Mouse (Mus musculus) MEL (cell line): ENCODE measurements around the gene Ikzf3. TPM values are rescaled to one million over a fixed set of nuclear protein-coding genes. Genes with fewer than 3 reads are reported as not detected.

Experiments used
- DNase-seq: peaks from one replicate; pipeline ENCODE4 v3.0.0; 2011; ENCODE audit warnings: low read depth, low spot score
- H3K27ac ChIP-seq: 2 replicates; pipeline ENCODE4 v1.5.1; 2012; ENCODE audit warnings: low read depth, mild to moderate bottlenecking, control low read depth, low read length, moderate library complexity; ENCODE audit not compliant: control insufficient read depth
- H3K27me3 ChIP-seq, 2 experiments: fragments of 150-350 bp in 1 of 2; sonication (generic) in 1 of 2; 2 replicates each; pipeline ENCODE4 v1.6.1; 2012; ENCODE audit warnings: low read length in 2 of 2, mild to moderate bottlenecking in 2 of 2, improper control_type of control experiment in 1 of 2, moderate library complexity in 1 of 2; ENCODE audit not compliant: insufficient read depth in 2 of 2, control insufficient read depth in 1 of 2
- H3K36me3 ChIP-seq, 2 experiments: 2 replicates each; pipeline ENCODE4 v1.6.1; 2012 to 2014; ENCODE audit warnings: low read length in 2 of 2, improper control_type of control experiment in 1 of 2, inconsistent platforms in 1 of 2, mild to moderate bottlenecking in 1 of 2; ENCODE audit not compliant: insufficient read depth in 2 of 2, control insufficient read depth in 1 of 2
- H3K4me1 ChIP-seq, 2 experiments: fragments of 150-350 bp in 1 of 2; sonication (generic) in 1 of 2; 2 replicates each; pipeline ENCODE4 v1.6.1; 2012; ENCODE audit warnings: low read length in 2 of 2, improper control_type of control experiment in 1 of 2, mild to moderate bottlenecking in 1 of 2; ENCODE audit not compliant: insufficient read depth in 2 of 2, control insufficient read depth in 1 of 2
- H3K4me3 ChIP-seq, 2 experiments: fragments of 150-350 bp in 1 of 2; sonication (generic) in 1 of 2; 2 replicates each; pipeline ENCODE4 v1.5.1; 2012; ENCODE audit warnings: low read depth in 2 of 2, low read length in 2 of 2, mild to moderate bottlenecking in 2 of 2, moderate library complexity in 2 of 2, control low read depth in 1 of 2, improper control_type of control experiment in 1 of 2; ENCODE audit not compliant: control insufficient read depth in 1 of 2, insufficient read depth in 1 of 2
- H3K79me2 ChIP-seq: 2 replicates; pipeline ENCODE4 v1.6.1; 2012; ENCODE audit warnings: mild to moderate bottlenecking, low read length, moderate library complexity; ENCODE audit not compliant: control insufficient read depth, poor library complexity, insufficient read depth
- H3K9ac ChIP-seq: 2 replicates; pipeline ENCODE4 v1.6.1; 2012; ENCODE audit warnings: low read depth, mild to moderate bottlenecking, control low read depth, low read length, moderate library complexity; ENCODE audit not compliant: control insufficient read depth, poor library complexity, severe bottlenecking
- H3K9me3 ChIP-seq: fragments of 150-350 bp; sonication (generic); replicated peaks from 2 replicates; pipeline ENCODE4 v1.6.1; 2012; ENCODE audit warnings: mild to moderate bottlenecking, low read length, improper control_type of control experiment, moderate library complexity; ENCODE audit not compliant: insufficient read depth
- BHLHE40 ChIP-seq: IDR thresholded peaks from 2 replicates; pipeline ENCODE4 v1.6.1; 2012; ENCODE audit warnings: low read depth, mild to moderate bottlenecking, inconsistent platforms, low read length, improper control_type of control experiment, borderline replicate concordance
- CHD1 ChIP-seq: IDR thresholded peaks from 2 replicates; pipeline ENCODE4 v1.6.1; 2012; ENCODE audit warnings: low read depth, mild to moderate bottlenecking, inconsistent platforms, low read length, improper control_type of control experiment
- CHD2 ChIP-seq: IDR thresholded peaks from 2 replicates; pipeline ENCODE4 v1.6.1; 2011; ENCODE audit warnings: low read length, improper control_type of control experiment
- ELF1 ChIP-seq: IDR thresholded peaks from 2 replicates; pipeline ENCODE4 v1.6.1; 2014; ENCODE audit warnings: low read depth, mild to moderate bottlenecking, inconsistent platforms, low read length, improper control_type of control experiment, moderate library complexity
- GABPA ChIP-seq: IDR thresholded peaks from 2 replicates; pipeline ENCODE4 v1.6.1; 2012; ENCODE audit warnings: low read depth, mild to moderate bottlenecking, inconsistent platforms, low read length, improper control_type of control experiment, moderate library complexity
- GATA1 ChIP-seq: IDR thresholded peaks from 2 replicates; pipeline ENCODE4 v1.6.1; 2011; ENCODE audit warnings: low read depth, low read length, improper control_type of control experiment
- HCFC1 ChIP-seq: IDR thresholded peaks from 2 replicates; pipeline ENCODE4 v1.6.1; 2012; ENCODE audit warnings: low read depth, mild to moderate bottlenecking, inconsistent platforms, low read length, improper control_type of control experiment, moderate library complexity
- KAT2A ChIP-seq: conservative IDR thresholded peaks from 2 replicates; pipeline ENCODE4 v1.6.1; 2012; ENCODE audit warnings: low read depth, low read length, improper control_type of control experiment, inconsistent platforms
- MAFK ChIP-seq: IDR thresholded peaks from 2 replicates; pipeline ENCODE4 v1.6.1; 2011; ENCODE audit warnings: low read depth, mild to moderate bottlenecking, low read length, improper control_type of control experiment, borderline replicate concordance
- MAX ChIP-seq: IDR thresholded peaks from 2 replicates; pipeline ENCODE4 v1.6.1; 2011; ENCODE audit warnings: low read length, improper control_type of control experiment
- MEF2A ChIP-seq: IDR thresholded peaks from 2 replicates; pipeline ENCODE4 v1.6.1; 2014; ENCODE audit warnings: low read depth, mild to moderate bottlenecking, inconsistent platforms, low read length, improper control_type of control experiment; ENCODE audit not compliant: poor library complexity, insufficient replicate concordance, severe bottlenecking; ENCODE audit errors: extremely low read depth
- MXI1 ChIP-seq: IDR thresholded peaks from 2 replicates; pipeline ENCODE4 v1.6.1; 2011; ENCODE audit warnings: mild to moderate bottlenecking, low read depth, low read length, improper control_type of control experiment
- MYC ChIP-seq: IDR thresholded peaks from 2 replicates; pipeline ENCODE4 v1.6.1; 2011; ENCODE audit warnings: low read depth, mild to moderate bottlenecking, low read length, improper control_type of control experiment, moderate library complexity
- NRF1 ChIP-seq: IDR thresholded peaks from 2 replicates; pipeline ENCODE4 v1.6.1; 2014; ENCODE audit warnings: low read depth, mild to moderate bottlenecking, inconsistent platforms, low read length, improper control_type of control experiment, moderate library complexity; ENCODE audit not compliant: poor library complexity, insufficient read depth, severe bottlenecking
- POLR2AphosphoS5 ChIP-seq: IDR thresholded peaks from 2 replicates; pipeline ENCODE4 v1.6.1; 2012; ENCODE audit warnings: low read depth, borderline replicate concordance, mild to moderate bottlenecking, inconsistent platforms, low read length, moderate library complexity, mixed read lengths
- RAD21 ChIP-seq: IDR thresholded peaks from 2 replicates; pipeline ENCODE4 v1.6.1; 2011; ENCODE audit warnings: mild to moderate bottlenecking, low read depth, low read length, improper control_type of control experiment
- RCOR1 ChIP-seq: IDR thresholded peaks from 2 replicates; pipeline ENCODE4 v1.6.1; 2012; ENCODE audit warnings: low read depth, mild to moderate bottlenecking, inconsistent platforms, low read length, improper control_type of control experiment
- SMC3 ChIP-seq: IDR thresholded peaks from 2 replicates; pipeline ENCODE4 v1.6.1; 2011; ENCODE audit warnings: low read depth, low read length, improper control_type of control experiment
- TAL1 ChIP-seq: IDR thresholded peaks from 2 replicates; pipeline ENCODE4 v1.6.1; 2012; ENCODE audit warnings: mild to moderate bottlenecking, inconsistent platforms, low read length, moderate library complexity, mixed read lengths
- TBP ChIP-seq: IDR thresholded peaks from 2 replicates; pipeline ENCODE4 v1.8.0; 2011; ENCODE audit warnings: low read depth, low read length, improper control_type of control experiment
- TCF12 ChIP-seq: IDR thresholded peaks from 2 replicates; pipeline ENCODE4 v1.6.1; 2014; ENCODE audit warnings: low read depth, mild to moderate bottlenecking, inconsistent platforms, low read length, improper control_type of control experiment, moderate library complexity
- UBTF ChIP-seq: IDR thresholded peaks from 2 replicates; pipeline ENCODE4 v1.6.1; 2012; ENCODE audit warnings: low read depth, mild to moderate bottlenecking, inconsistent platforms, low read length, improper control_type of control experiment, moderate library complexity, borderline replicate concordance; ENCODE audit not compliant: insufficient read depth
- ZC3H11A ChIP-seq: IDR thresholded peaks from 2 replicates; pipeline ENCODE4 v1.6.1; 2012; ENCODE audit warnings: low read depth, mild to moderate bottlenecking, inconsistent platforms, low read length, improper control_type of control experiment
- ZMIZ1 ChIP-seq: IDR thresholded peaks from 2 replicates; pipeline ENCODE4 v1.6.1; 2012; ENCODE audit warnings: low read depth, mild to moderate bottlenecking, inconsistent platforms, low read length, improper control_type of control experiment, moderate library complexity
- ZNF384 ChIP-seq: IDR thresholded peaks from 2 replicates; pipeline ENCODE4 v1.6.1; 2012; ENCODE audit warnings: low read depth, mild to moderate bottlenecking, inconsistent platforms, low read length, improper control_type of control experiment
- polyA plus RNA-seq, 2 experiments: library from polyadenylated mRNA; stranded (reverse) in 1 of 2; unstranded in 1 of 2; fragments of >175 nt in 1 of 2; fragments of >200 nt in 1 of 2; gene quantifications; 2 replicates each; pipeline versions ENCODE4 v1.2.1 to v1.2.4; 2012; ENCODE audit warnings: low replicate concordance in 2 of 2, low read depth in 1 of 2; ENCODE audit not compliant: insufficient read length in 2 of 2, insufficient read depth in 1 of 2, missing spikeins in 1 of 2
- total RNA-seq: library from RNA; depleted of rRNA; stranded (reverse); fragments of 300-350 nt; gene quantifications from 2 replicates; pipeline ENCODE4 v1.2.3, GENCODE M21; 2012

Ikzf3 gene
- total and polyA plus RNA-seq, 3 experiments = 0.12 TPM; not detected in 2

- no peak overlapping the region for H3K27ac ChIP-seq
- H3K9ac ChIP-seq = no peak overlapping the region
- TF ChIP-seq RAD21 = no peak
- no peak for TF ChIP-seq NRF1
- TF ChIP-seq RCOR1 = no peak
- no peak for TF ChIP-seq POLR2AphosphoS5
- TF ChIP-seq CHD2 = no peak
- no peak for TF ChIP-seq ZNF384
- TF ChIP-seq TAL1 = no peak
- no peak for TF ChIP-seq MXI1
- TF ChIP-seq GATA1 = no peak
- no peak for TF ChIP-seq MEF2A
- TF ChIP-seq MAFK = no peak
- no peak for TF ChIP-seq ZMIZ1
- TF ChIP-seq ELF1 = no peak
- TF ChIP-seq HCFC1 = no peak
- no peaks in the 10 kb centered on the region for H3K79me2 ChIP-seq
- no peaks in the 10 kb centered on the region for H3K36me3 ChIP-seq
- no peak for DNase-seq
- no peaks in the 10 kb centered on the region for H3K4me1 ChIP-seq
- H3K9me3 ChIP-seq = no peaks in the 10 kb centered on the region
- peaks cover 13 to 16% of the 10 kb centered on the region in 2 experiments for H3K27me3 ChIP-seq
- H3K4me3 ChIP-seq = no peak overlapping the region
Measured at GRCm38 (mm10) chr11:98428436-98428835, 117.4 kb downstream of the Ikzf3 start.

DNA sequence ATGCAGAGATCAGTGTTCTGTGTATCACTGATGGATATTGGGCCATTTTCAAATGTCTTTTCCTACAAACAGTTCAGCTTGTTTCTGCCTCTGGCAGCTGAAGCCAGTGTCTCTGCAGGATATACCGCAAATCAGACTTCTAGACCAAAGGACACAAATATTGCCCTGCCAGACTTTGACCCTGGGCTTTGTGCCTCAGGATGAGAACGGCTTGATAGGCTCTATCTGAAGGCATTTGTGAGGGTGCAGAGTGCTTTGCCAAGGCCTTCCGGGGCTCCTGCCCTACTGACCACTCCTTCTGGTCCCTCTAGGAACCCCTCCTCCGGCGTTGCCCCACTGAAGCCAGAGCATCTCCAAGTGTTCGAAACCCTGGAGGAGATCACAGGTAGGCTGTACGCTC, 119.2 kb downstream of the Ikzf3 start:
- H3K4me1 ChIP-seq = no peaks in the 10 kb centered on the region
- peaks cover 14 to 15% of the 10 kb centered on the region in 2 experiments for H3K27me3 ChIP-seq
- H3K36me3 ChIP-seq = no peaks in the 10 kb centered on the region
- H3K9me3 ChIP-seq = no peaks in the 10 kb centered on the region
- TF ChIP-seq RAD21 = no peak
- no peak for TF ChIP-seq CHD1
- no peak for TF ChIP-seq NRF1
- TF ChIP-seq GABPA = no peak
- no peak for TF ChIP-seq SMC3
- TF ChIP-seq TBP = no peak
- no peak for TF ChIP-seq ZNF384
- no peak for TF ChIP-seq MXI1
- TF ChIP-seq MEF2A = no peak
- no peak for TF ChIP-seq MAX
- no peak for TF ChIP-seq MAFK
- no peak for TF ChIP-seq UBTF
- no peak for TF ChIP-seq ZC3H11A
- no peak for TF ChIP-seq KAT2A
- TF ChIP-seq BHLHE40 = no peak
- TF ChIP-seq TCF12 = no peak
- TF ChIP-seq MYC = no peak
- TF ChIP-seq, all 39 proteins: peak for 0
- no peak overlapping the region for H3K27ac ChIP-seq
- DNase-seq = no peak
- H3K4me3 ChIP-seq = no peak overlapping the region
- no peak overlapping the region for H3K9ac ChIP-seq
- no peaks in the 10 kb centered on the region for H3K79me2 ChIP-seq
